Mouse (Mus musculus) liver, embryonic 13.5 days (tissue): ENCODE measurements around the gene Man2a2. TPM values are rescaled to one million over a fixed set of nuclear protein-coding genes. Genes with fewer than 3 reads are reported as not detected.
"Not testable (repeated sequence)": the region's sequence is repeated elsewhere in the genome, so short reads cannot be mapped to it uniquely, and the experiment has no call there.

Source experiments
- ATAC-seq: fragments of 200-750 bp; cut with Nextera tagmentation; 2 replicates; pipeline ENCODE4 v1.8.0; 2017; ENCODE audit warnings: low read depth, mild to moderate bottlenecking, moderate number of reproducible peaks, moderate library complexity
- DNase-seq: peaks from one replicate; pipeline ENCODE4 v3.0.0; 2022
- H3K27ac ChIP-seq: fragments of 300-500 bp; sonication (generic); 2 replicates; pipeline ENCODE4 v1.5.1; 2015; ENCODE audit warnings: moderate library complexity, mild to moderate bottlenecking, inconsistent platforms
- H3K27me3 ChIP-seq: fragments of 300-500 bp; sonication (generic); 2 replicates; pipeline ENCODE4 v1.6.1; 2015; ENCODE audit warnings: mild to moderate bottlenecking, inconsistent platforms
- H3K36me3 ChIP-seq: fragments of 300-500 bp; sonication (generic); 2 replicates; pipeline ENCODE4 v1.6.1; 2015; ENCODE audit warnings: mild to moderate bottlenecking, inconsistent platforms
- H3K4me1 ChIP-seq: fragments of 300-500 bp; sonication (generic); replicated peaks from 2 replicates; pipeline ENCODE4 v1.6.1; 2015; ENCODE audit warnings: inconsistent platforms
- H3K4me2 ChIP-seq: fragments of 300-500 bp; sonication (generic); 2 replicates; pipeline ENCODE4 v1.6.1; 2015; ENCODE audit warnings: inconsistent platforms, mild to moderate bottlenecking, moderate library complexity
- H3K4me3 ChIP-seq: fragments of 300-500 bp; sonication (generic); replicated peaks from 2 replicates; pipeline ENCODE4 v1.5.1; 2015; ENCODE audit warnings: mild to moderate bottlenecking, inconsistent platforms
- H3K9ac ChIP-seq: fragments of 300-500 bp; sonication (generic); 2 replicates; pipeline ENCODE4 v1.6.1; 2015; ENCODE audit warnings: mild to moderate bottlenecking, inconsistent platforms
- H3K9me3 ChIP-seq: fragments of 300-500 bp; sonication (generic); replicated peaks from 2 replicates; pipeline ENCODE4 v1.6.1; 2016; ENCODE audit warnings: inconsistent platforms
- WGBS: fragments of 180-500 bp; shearing (Covaris S2); methylation state at CpG from one replicate; pipeline ENCODE4 v1.1.7; 2015; ENCODE audit not compliant: insufficient replicate concordance; 5-methylcytosine and 5-hydroxymethylcytosine counted together
- polyA plus RNA-seq: library from polyadenylated mRNA; unstranded; fragments of >200 nt; fragmentation: Nextera tagmentation; extraction: Ambion mirVana; gene quantifications from 2 replicates; pipeline ENCODE4 v1.2.1, GENCODE M21; 2015

Gene Man2a2
- polyA plus RNA-seq, 1 experiment from 2014 or later = 2.2 TPM

DNA sequence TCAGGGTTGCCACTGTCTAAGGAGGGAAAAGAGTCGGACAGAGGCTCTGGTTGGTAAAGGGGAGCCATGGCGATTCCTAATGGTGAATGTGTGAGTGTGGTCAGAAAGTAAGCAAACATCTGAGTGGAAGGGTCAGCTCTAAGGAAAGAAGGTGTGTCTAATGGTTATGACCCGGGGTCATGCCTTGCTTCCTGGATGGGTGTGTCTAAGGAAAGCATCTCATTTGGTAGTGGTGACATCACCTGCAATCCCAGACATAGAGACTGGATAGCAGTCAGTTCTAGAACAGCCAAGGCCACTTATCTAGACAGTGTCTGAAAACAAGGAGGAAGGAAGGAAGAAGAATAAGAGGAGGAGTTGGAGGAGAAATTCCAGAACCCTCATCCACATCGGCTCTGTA, 36.3 kb downstream of the Man2a2 start:
- ATAC-seq (no peak), DNase-seq (no peak)
- no peak overlapping the region for H3K27ac ChIP-seq
- peaks cover 17% of the 10 kb centered on the region for H3K4me1 ChIP-seq
- no peak overlapping the region for H3K4me3 ChIP-seq
- no peak overlapping the region for H3K4me2 ChIP-seq
- 79% methylated on average over 4 of the region's 4 CpGs for WGBS
- 0 out of 2 replicates have a peak, but pooled peaks cover 5% of the 10 kb centered on the region for H3K9me3 ChIP-seq
- H3K36me3 ChIP-seq = peaks cover 73% of the 10 kb centered on the region
- H3K9ac ChIP-seq = no peak overlapping the region
- H3K27me3 ChIP-seq = no peaks in the 10 kb centered on the region

- Histone ChIP-seq H3K9ac (no peak overlapping the region), H3K9me3 (0 out of 2 replicates have a peak, but pooled peaks cover 5% of the 10 kb centered on the region), H3K27me3 (no peaks in the 10 kb centered on the region), H3K4me3 (no peak overlapping the region), H3K36me3 (peaks cover 94% of the 10 kb centered on the region), H3K4me1 (no peaks in the 10 kb centered on the region), H3K27ac (no peak overlapping the region), H3K4me2 (no peak overlapping the region)
- DNase-seq (no peak), ATAC-seq (no peak)
- WGBS = 91% methylated on average over 19 of the region's 19 CpGs
Observed at GRCm38 (mm10) chr7:80331433-80331832, 39.7 kb downstream of the Man2a2 start.

GRCm38 (mm10) chr7:80330278-80330677, 40.9 kb downstream of the Man2a2 start:
- ATAC-seq = no peak
- H3K4me3 ChIP-seq = no peak overlapping the region
- 0 out of 2 replicates have a peak, but pooled peaks cover 5% of the 10 kb centered on the region for H3K9me3 ChIP-seq
- H3K4me2 ChIP-seq = no peak overlapping the region
- H3K4me1 ChIP-seq = peaks cover 1% of the 10 kb centered on the region
- WGBS = 85% methylated on average over 8 of the region's 8 CpGs
- H3K9ac ChIP-seq = no peak overlapping the region
- no peak for DNase-seq
- peaks cover 95% of the 10 kb centered on the region for H3K36me3 ChIP-seq
- no peak overlapping the region for H3K27ac ChIP-seq
- no peaks in the 10 kb centered on the region for H3K27me3 ChIP-seq

DNA sequence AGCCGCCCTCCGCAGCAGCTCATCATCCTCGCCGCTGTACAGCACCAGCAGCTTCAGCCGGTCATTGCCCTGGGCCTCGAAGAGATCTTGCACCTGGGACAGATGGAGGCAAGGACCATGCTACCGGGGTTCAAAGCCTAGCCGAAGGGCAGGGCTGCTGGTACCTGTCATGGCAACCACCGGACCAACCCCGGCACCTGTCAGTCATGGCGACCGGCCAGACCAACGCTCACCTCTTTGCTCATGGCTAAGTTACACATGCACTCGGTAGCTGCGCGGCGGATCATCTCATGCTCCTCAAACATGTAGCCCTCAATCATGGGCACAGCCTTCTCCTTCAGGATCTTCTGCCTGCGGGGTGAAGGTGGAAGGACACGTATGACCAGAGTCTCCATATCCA, 45.1 kb downstream of the Man2a2 start:
- Histone ChIP-seq H3K4me1 (peaks cover 27% of the 10 kb centered on the region), H3K27ac (no peak overlapping the region), H3K4me2 (no peak overlapping the region), H3K9me3 (no peaks in the 10 kb centered on the region), H3K27me3 (no peaks in the 10 kb centered on the region), H3K9ac (no peak overlapping the region), H3K4me3 (no peak overlapping the region), H3K36me3 (peaks cover 57% of the 10 kb centered on the region)
- WGBS = 89% methylated on average over 19 of the region's 19 CpGs
- DNase-seq (no peak), ATAC-seq (no peak)

DNA sequence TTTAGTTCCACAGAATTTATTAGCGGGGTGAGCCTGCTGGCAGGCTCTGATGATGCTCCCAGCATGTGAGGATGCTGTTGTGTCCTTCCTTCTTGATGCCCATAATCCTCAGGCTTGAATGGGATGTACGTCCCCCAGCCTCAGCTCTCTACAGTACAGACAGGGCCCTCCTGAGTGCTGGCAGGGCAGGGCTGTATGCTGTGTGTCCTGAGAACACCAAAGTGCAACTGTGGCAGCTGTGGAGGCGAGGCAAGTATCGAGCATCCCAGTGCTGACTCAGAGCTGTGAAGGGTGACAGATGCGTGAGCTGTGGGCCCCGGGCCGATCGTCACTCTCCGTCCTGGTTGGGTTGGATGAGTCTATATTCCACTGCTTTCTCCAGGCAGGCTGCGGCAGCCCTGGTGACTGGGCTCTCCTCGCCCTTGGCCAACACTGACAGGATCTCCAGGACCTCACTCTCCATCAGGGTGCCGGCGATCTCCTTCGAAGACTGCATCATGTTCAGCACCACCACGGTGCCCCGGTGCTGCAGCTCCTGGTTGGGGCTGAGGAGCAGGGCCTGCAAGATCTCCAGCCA, 45.8 kb downstream of the Man2a2 start:
- no peak overlapping the region for H3K9ac ChIP-seq
- H3K9me3 ChIP-seq = no peaks in the 10 kb centered on the region
- H3K27ac ChIP-seq = peak overlapping the region; percentile 11; the same call in 1 of the 2 replicates
- no peaks in the 10 kb centered on the region for H3K27me3 ChIP-seq
- no peak overlapping the region for H3K4me3 ChIP-seq
- ATAC-seq (no peak), DNase-seq (no peak)
- H3K4me2 ChIP-seq = peak overlapping the region; percentile 83; the same call in 1 of the 2 replicates
- peaks cover 27% of the 10 kb centered on the region for H3K4me1 ChIP-seq
- peaks cover 56% of the 10 kb centered on the region for H3K36me3 ChIP-seq
- 86% methylated on average over 16 of the region's 16 CpGs for WGBS

DNA sequence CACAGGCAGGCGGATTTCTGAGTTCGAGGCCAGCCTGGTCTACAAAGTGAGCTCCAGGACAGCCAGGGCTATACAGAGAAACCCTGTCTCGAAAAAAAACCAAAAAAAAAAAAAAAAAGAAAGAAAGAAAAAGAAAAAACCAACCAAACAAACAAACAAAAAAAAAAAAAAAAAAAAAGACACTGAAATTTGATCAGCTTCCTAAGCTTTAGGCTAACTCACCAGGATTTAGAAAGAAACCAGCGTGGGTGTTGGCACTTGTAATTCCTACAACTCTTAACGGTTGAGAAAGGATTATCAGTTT, 46.4 kb downstream of the Man2a2 start:
- peaks cover 27% of the 10 kb centered on the region for H3K4me1 ChIP-seq
- H3K4me2 ChIP-seq = peak overlapping the region; percentile 83
- H3K4me3 ChIP-seq = peak overlapping the region; percentile 66
- H3K27me3 ChIP-seq, DNase-seq, H3K9me3 ChIP-seq, ATAC-seq: not testable (repeated sequence)
- WGBS = 39% methylated on average over 4 of the region's 5 CpGs
- H3K36me3 ChIP-seq = peaks cover 56% of the 10 kb centered on the region
- H3K9ac ChIP-seq = peak overlapping the region; percentile 59; the same call in 1 of the 2 replicates
- peak overlapping the region; percentile 69; the same call in 1 of the 2 replicates for H3K27ac ChIP-seq

- H3K4me3 ChIP-seq = peak within 1 kb of the TSS; percentile 66
- under 1% methylated on average over 38 of the region's 38 CpGs for WGBS
- H3K36me3 ChIP-seq = peaks cover 55% of the 10 kb centered on the region
- peak; percentile 93 for DNase-seq
- no peaks in the 10 kb centered on the region for H3K9me3 ChIP-seq
- peak within 1 kb of the TSS; percentile 83 for H3K4me2 ChIP-seq
- ATAC-seq = peak; percentile 99
- no peaks in the 10 kb centered on the region for H3K27me3 ChIP-seq
- H3K4me1 ChIP-seq = peaks cover 27% of the 10 kb centered on the region
- peak within 1 kb of the TSS; percentile 77 for H3K9ac ChIP-seq
- H3K27ac ChIP-seq = peak within 1 kb of the TSS; percentile 75
Observed at GRCm38 (mm10) chr7:80324043-80324815, 46.9 kb downstream of the Man2a2 start, which contains the start of gene Rccd1. Gene Rccd1 (minus strand): TSS chr7:80324454.

DNA sequence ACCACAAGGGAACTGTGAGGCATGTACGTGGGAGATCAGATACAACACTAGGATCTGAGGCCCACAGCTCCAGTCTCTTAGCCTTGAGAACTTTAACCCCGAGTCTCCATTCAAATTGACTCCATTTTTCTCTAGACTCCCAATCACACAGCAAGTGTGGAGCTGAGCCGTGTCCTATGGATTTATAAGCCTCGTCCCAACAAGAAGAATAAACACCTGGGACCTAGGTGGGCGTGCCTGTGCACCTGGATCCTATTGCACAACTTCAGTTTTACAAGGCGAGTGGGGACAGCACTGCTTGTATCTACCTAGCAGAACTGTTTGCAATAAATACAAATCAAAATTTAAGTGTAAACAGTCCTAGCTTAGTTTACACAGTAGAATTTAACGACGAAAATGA, 47.8 kb downstream of the Man2a2 start:
- ATAC-seq = no peak
- no peaks in the 10 kb centered on the region for H3K9me3 ChIP-seq
- peak overlapping the region; percentile 75; the same call in 1 of the 2 replicates for H3K27ac ChIP-seq
- DNase-seq = no peak
- 11% methylated on average over 8 of the region's 8 CpGs for WGBS
- H3K4me2 ChIP-seq = peak overlapping the region; percentile 83
- peak overlapping the region; percentile 77 for H3K9ac ChIP-seq
- peaks cover 53% of the 10 kb centered on the region for H3K36me3 ChIP-seq
- H3K4me3 ChIP-seq = peak overlapping the region; percentile 66
- no peaks in the 10 kb centered on the region for H3K27me3 ChIP-seq
- H3K4me1 ChIP-seq = peaks cover 27% of the 10 kb centered on the region

DNA sequence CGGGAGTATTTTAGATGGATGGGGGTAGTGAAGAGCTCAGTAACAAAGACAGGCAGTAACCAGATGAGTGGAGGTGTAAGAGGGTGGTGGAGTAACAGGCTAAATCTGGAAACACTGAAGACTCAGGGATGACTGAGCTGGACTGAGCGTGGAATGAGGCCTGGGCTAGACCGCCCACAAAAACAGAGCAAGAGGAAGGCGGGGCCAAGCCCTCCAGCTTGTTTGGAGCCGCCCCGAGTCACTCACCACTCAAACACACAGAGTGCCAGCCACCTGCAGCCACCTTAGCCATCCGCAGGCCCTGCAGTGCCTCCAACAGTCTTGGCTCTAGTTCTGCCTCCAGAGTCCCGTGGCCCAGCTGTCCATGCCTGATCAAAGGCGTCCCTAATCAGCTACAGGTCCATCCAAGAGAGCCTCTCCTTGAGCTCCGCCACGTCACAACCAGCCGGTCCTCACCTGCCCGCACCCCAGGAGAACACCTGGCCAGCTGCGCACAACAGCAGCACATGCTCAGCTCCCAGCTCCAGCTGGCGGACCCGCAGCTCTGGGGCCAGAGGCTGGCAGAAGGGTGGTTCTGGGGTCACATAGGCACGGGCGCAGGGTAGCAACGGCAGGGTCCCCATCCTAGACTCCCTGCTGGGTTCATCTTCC, 51.2 kb downstream of the Man2a2 start:
- no peak overlapping the region for H3K9ac ChIP-seq
- no peak overlapping the region for H3K27ac ChIP-seq
- ATAC-seq = no peak
- no peaks in the 10 kb centered on the region for H3K9me3 ChIP-seq
- H3K4me1 ChIP-seq = peaks cover 22% of the 10 kb centered on the region
- WGBS = 81% methylated on average over 19 of the region's 19 CpGs
- H3K36me3 ChIP-seq = peaks cover 55% of the 10 kb centered on the region
- no peak overlapping the region for H3K4me2 ChIP-seq
- H3K27me3 ChIP-seq = no peaks in the 10 kb centered on the region
- H3K4me3 ChIP-seq = no peak overlapping the region
- DNase-seq = no peak

DNA sequence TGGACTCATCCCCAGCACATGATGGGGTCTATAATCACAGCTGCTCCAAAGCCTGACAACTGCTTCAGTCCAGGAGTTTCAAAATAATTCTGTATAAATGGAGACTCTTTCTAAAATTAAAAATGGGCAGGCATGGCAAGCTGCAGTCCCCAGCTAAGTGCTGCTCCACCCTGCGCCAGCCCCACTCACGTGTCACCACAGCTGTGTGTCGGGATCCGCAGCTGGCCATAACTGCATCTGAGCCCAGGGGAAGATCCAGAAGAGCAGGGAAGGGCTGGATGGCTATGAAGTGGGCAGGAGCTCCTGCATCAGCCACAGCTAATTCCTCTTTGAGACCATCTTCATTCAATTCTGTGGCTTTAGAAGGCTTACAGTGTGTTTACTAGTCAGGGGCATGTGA, 52.5 kb downstream of the Man2a2 start:
- H3K9me3 ChIP-seq = no peaks in the 10 kb centered on the region
- DNase-seq (no peak), ATAC-seq (no peak)
- peaks cover 20% of the 10 kb centered on the region for H3K4me1 ChIP-seq
- no peak overlapping the region for H3K4me2 ChIP-seq
- 90% methylated on average over 4 of the region's 4 CpGs for WGBS
- peaks cover 68% of the 10 kb centered on the region for H3K36me3 ChIP-seq
- H3K27me3 ChIP-seq = no peaks in the 10 kb centered on the region
- no peak overlapping the region for H3K27ac ChIP-seq
- no peak overlapping the region for H3K4me3 ChIP-seq
- no peak overlapping the region for H3K9ac ChIP-seq

DNA sequence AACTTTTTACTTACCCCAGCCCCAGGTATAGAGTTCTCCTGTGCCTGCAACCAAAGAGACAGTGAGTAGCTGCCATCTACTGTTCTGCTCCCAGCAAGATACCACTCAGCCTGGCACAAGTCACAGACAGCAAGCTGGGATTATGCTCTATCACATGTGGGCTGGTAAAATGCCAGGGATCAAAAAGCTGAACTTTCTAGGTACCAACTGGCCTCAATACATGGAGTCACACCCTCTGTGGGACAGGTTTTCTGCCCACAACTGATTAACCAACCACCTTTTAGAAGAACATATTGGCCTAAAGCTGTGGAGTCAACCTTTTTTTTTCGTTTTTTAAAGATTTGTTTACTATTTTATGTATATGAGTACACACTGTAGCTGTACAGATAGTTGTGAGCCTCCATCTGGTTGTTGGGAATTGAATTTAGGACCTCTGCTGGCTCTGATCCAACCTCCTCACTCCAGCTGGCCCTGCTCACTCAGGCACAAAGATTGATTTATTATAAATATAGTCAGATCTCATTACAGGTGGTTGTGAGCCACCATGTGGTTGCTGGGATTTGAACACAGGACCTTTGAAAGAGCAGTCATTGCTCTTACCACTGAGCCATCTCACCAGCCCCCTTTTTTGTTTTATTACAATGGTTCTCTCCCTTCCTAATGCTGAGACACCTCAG, 53.6 kb downstream of the Man2a2 start:
- Histone ChIP-seq H3K27me3 (no peaks in the 10 kb centered on the region), H3K27ac (no peak overlapping the region), H3K4me1 (peaks cover 9% of the 10 kb centered on the region), H3K36me3 (peaks cover 79% of the 10 kb centered on the region), H3K9me3 (no peaks in the 10 kb centered on the region), H3K9ac (no peak overlapping the region), H3K4me2 (no peak overlapping the region), H3K4me3 (no peak overlapping the region)
- DNase-seq (no peak), ATAC-seq (no peak)
- 72% methylated on average over 1 of the region's 1 CpGs for WGBS
